Mouse (Mus musculus) embryonic fibroblast, embryonic 13.5 days (primary cell): ENCODE measurements around the gene H2afz.

Experiments used
- CTCF ChIP-seq: IDR thresholded peaks from 2 replicates; pipeline ENCODE4 v1.5.1; 2011; ENCODE audit warnings: mild to moderate bottlenecking, control low read depth, low read length, moderate library complexity, borderline replicate concordance; ENCODE audit not compliant: insufficient read depth
- POLR2A ChIP-seq: IDR thresholded peaks from 2 replicates; pipeline ENCODE4 v1.6.1; 2011; ENCODE audit warnings: low read depth, mild to moderate bottlenecking, control low read depth, low read length, moderate library complexity

DNA sequence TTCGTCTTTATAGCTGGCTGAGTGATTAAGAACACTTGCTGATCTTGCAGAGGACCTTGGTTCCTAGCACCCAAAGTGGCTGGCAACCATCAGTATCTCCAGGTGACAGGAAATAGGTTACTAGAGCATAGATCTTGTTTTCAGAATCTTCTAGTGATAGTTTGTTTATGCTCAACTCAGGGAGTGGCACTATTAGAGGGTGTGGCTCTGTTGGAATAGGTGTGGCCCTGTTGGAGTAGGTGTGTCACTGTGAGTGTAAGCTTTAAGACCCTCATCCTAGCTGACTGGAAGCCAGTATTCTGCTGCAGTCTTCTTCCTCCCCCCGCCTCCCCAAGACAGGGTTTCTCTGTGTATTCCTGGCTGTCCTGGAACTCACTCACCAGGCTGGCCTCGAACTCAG lies 20.0 kb upstream of the H2afz start:
- TF ChIP-seq POLR2A = no peak
- no peak for TF ChIP-seq CTCF
